Mouse (Mus musculus) limb, embryonic 14.5 days (tissue): Measurements from ENCODE around the gene Ptpn21. TPM values are rescaled to one million over a fixed set of nuclear protein-coding genes. Genes with fewer than 3 reads are reported as not detected.
A peak's percentile ranks its signal among the peaks of the same experiment; 100 is the strongest.

ENCODE experiments used
- ATAC-seq: fragments of 200-750 bp; cut with Nextera tagmentation; 2 replicates; pipeline ENCODE4 v1.8.0; 2017; ENCODE audit warnings: low read depth, moderate number of reproducible peaks, moderate TSS enrichment; ENCODE audit not compliant: low FRiP score
- DNase-seq: peaks from one replicate; pipeline ENCODE4 v3.0.0-alpha.2; 2015; ENCODE audit warnings: low spot score
- H3K27ac ChIP-seq: fragments of 300-500 bp; sonication (generic); replicated peaks from 2 replicates; pipeline ENCODE4 v1.5.1; 2014; ENCODE audit warnings: low read depth, mild to moderate bottlenecking, low read length, moderate library complexity, mixed read lengths
- H3K27me3 ChIP-seq: fragments of 300-500 bp; sonication (generic); 2 replicates; pipeline ENCODE4 v1.6.1; 2014; ENCODE audit warnings: low read length, mixed read lengths; ENCODE audit not compliant: control insufficient read depth, insufficient read depth
- H3K36me3 ChIP-seq: fragments of 300-500 bp; sonication (generic); 2 replicates; pipeline ENCODE4 v1.6.1; 2014; ENCODE audit warnings: mild to moderate bottlenecking, low read length, moderate library complexity, mixed read lengths; ENCODE audit not compliant: control insufficient read depth, insufficient read depth
- H3K4me1 ChIP-seq: fragments of 300-500 bp; sonication (generic); 2 replicates; pipeline ENCODE4 v1.6.1; 2014; ENCODE audit warnings: antibody characterized with exemption, low read length, mixed read lengths; ENCODE audit not compliant: control insufficient read depth, insufficient read depth
- H3K4me2 ChIP-seq: fragments of 300-500 bp; sonication (generic); replicated peaks from 2 replicates; pipeline ENCODE4 v1.6.1; 2014; ENCODE audit warnings: low read depth, mild to moderate bottlenecking, low read length, moderate library complexity; ENCODE audit not compliant: severe bottlenecking
- H3K4me3 ChIP-seq: fragments of 300-500 bp; sonication (generic); replicated peaks from 2 replicates; pipeline ENCODE4 v1.5.1; 2014; ENCODE audit warnings: low read length
- H3K9ac ChIP-seq: fragments of 300-500 bp; sonication (generic); 2 replicates; pipeline ENCODE4 v1.6.1; 2014; ENCODE audit warnings: mild to moderate bottlenecking, low read depth, low read length, moderate library complexity; ENCODE audit not compliant: severe bottlenecking
- H3K9me3 ChIP-seq: fragments of 300-500 bp; sonication (generic); 2 replicates; pipeline ENCODE4 v1.6.1; 2016; ENCODE audit warnings: low read length; ENCODE audit not compliant: control insufficient read depth
- POLR2A ChIP-seq: fragments of 200-500 bp; IDR thresholded peaks from 2 replicates; pipeline ENCODE4 v1.8.0; 2012; ENCODE audit warnings: inconsistent platforms, mild to moderate bottlenecking, moderate library complexity, borderline replicate concordance; ENCODE audit not compliant: insufficient read depth, insufficient read length; ENCODE audit errors: extremely low read depth
- WGBS: fragments of 180-500 bp; shearing (Covaris S2); extraction: QIAGEN DNeasy Blood & Tissue Kit; methylation state at CpG from one replicate; pipeline ENCODE4 v1.1.7; 2014; 5-methylcytosine and 5-hydroxymethylcytosine counted together
- polyA plus RNA-seq, 2 experiments: library from polyadenylated mRNA; depleted of rRNA in 1 of 2; stranded (reverse) in 1 of 2; unstranded in 1 of 2; fragments of >200 nt; fragmentation: Nextera tagmentation in 1 of 2; extraction: Ambion mirVana in 1 of 2; gene quantifications; 2 replicates each; pipeline versions ENCODE4 v1.2.1 to v1.2.3; 2012 to 2014

Gene Ptpn21
- polyA plus RNA-seq, 2 experiments: 9.9 to 13.1 TPM

DNA sequence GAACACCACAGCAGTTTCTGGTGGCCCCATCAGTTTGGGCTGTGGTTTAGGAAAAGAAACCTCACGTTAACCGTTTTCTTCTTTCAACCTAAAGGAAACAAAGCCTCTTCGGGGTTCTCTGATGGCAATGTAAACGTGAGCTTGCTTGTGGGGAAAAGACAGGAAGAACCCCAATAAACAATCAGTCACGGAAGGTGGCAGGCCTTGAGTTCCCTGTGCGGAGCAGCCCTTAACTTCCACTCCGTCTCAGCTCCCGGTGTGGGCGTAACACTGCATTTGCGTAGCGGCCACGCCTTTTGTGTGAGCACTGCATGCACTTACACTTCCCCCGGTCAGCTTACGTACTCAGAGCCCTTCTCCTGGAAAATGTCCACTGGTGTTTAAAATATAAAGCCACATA lies 59.9 kb downstream of the Ptpn21 start:
- Histone ChIP-seq H3K27ac (no peak overlapping the region), H3K4me2 (no peak overlapping the region), H3K4me3 (no peak overlapping the region), H3K27me3 (no peaks in the 10 kb centered on the region), H3K36me3 (peaks cover 50% of the 10 kb centered on the region), H3K4me1 (no peaks in the 10 kb centered on the region), H3K9me3 (no peaks in the 10 kb centered on the region), H3K9ac (no peak overlapping the region)
- ATAC-seq: no peak
- WGBS: 50% methylated on average over 14 of the region's 14 CpGs
- DNase-seq: no peak
- TF ChIP-seq POLR2A: no peak

DNA sequence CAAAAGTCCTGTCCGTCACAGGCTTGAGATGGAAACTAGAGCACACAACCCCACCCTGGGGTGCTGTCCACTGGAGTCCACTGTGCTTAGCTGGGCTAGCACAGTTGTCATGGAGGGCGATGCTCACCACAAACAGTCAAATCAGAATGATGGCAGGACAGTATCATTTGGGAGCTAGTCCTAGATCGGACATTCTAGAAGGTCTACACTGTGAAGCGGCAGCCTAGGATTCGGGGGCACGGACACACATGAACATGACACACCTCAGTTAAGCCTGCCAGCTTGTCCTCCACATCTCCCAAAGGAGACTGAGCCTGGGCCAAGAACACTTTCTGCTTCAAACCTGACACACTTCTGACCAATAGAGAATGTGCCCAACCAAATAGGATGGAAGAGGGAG lies 60.3 kb downstream of the Ptpn21 start:
- TF ChIP-seq POLR2A: no peak
- ATAC-seq (no peak), DNase-seq (no peak)
- H3K4me2 ChIP-seq: no peak overlapping the region
- peaks cover 45% of the 10 kb centered on the region for H3K36me3 ChIP-seq
- no peak overlapping the region for H3K9ac ChIP-seq
- WGBS: 91% methylated on average over 6 of the region's 6 CpGs
- no peaks in the 10 kb centered on the region for H3K27me3 ChIP-seq
- H3K27ac ChIP-seq: no peak overlapping the region
- H3K4me1 ChIP-seq: no peaks in the 10 kb centered on the region
- no peak overlapping the region for H3K4me3 ChIP-seq
- no peaks in the 10 kb centered on the region for H3K9me3 ChIP-seq

DNA sequence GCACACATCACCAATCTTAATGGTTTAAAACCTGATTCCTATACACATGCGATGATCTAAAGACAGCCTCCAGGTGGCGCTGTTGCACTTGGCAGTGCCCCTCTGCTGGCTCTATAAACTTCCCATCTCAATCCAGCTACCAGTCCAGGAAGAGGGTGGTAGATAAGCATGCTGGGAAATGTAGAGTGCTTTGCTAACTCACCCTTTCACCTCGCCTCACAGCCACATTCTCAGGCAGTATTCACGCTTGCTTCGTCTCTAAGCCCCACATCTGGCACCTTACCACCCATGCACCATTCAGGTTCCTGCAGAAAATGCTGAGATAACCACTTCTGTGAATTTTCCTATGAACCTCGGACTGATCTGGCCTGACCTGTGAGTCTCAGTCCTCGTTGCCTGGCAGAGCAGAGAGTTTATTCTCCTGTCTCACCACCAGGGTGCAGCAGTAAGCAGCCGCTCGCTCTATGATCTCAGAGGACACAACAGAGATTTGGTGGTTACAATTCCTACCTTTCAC lies 62.5 kb downstream of the Ptpn21 start:
- 14% methylated on average over 9 of the region's 9 CpGs for WGBS
- H3K4me3 ChIP-seq: peak overlapping the region; percentile 22
- H3K27ac ChIP-seq: no peak overlapping the region
- no peaks in the 10 kb centered on the region for H3K27me3 ChIP-seq
- H3K9ac ChIP-seq: no peak overlapping the region
- H3K4me2 ChIP-seq: peak overlapping the region; percentile 39
- H3K4me1 ChIP-seq: no peaks in the 10 kb centered on the region
- no peak for TF ChIP-seq POLR2A
- ATAC-seq: peak; percentile 76
- no peaks in the 10 kb centered on the region for H3K9me3 ChIP-seq
- peaks cover 30% of the 10 kb centered on the region for H3K36me3 ChIP-seq
- DNase-seq: peak; percentile 87

DNA sequence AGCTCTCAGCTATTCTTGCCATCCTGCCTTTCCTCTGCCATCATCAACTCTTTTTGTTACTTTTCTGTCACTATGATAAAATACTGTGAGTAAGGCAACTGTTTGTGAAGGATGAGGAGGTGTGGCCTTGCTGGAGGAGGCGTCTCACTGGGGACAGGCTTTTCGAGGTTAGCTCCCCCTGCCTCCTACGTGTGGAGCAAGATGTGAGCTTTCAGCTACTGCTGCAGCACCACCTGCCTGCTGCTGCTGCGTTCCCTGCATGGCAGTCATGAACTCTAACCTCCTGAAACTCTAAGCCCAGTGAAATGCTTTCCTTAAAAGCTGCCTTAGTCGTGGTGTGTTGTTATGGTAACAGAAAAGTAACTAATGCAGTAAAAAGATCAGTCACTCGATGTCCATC lies 63.3 kb downstream of the Ptpn21 start:
- H3K27me3 ChIP-seq: no peaks in the 10 kb centered on the region
- ATAC-seq (no peak), DNase-seq (no peak)
- no peak overlapping the region for H3K4me3 ChIP-seq
- 59% methylated on average over 6 of the region's 6 CpGs for WGBS
- no peak overlapping the region for H3K9ac ChIP-seq
- H3K36me3 ChIP-seq: peaks cover 27% of the 10 kb centered on the region
- no peak for TF ChIP-seq POLR2A
- H3K27ac ChIP-seq: no peak overlapping the region
- H3K4me2 ChIP-seq: no peak overlapping the region
- H3K4me1 ChIP-seq: 0 out of 2 replicates have a peak, but pooled peaks cover 1% of the 10 kb centered on the region
- H3K9me3 ChIP-seq: no peaks in the 10 kb centered on the region

DNA sequence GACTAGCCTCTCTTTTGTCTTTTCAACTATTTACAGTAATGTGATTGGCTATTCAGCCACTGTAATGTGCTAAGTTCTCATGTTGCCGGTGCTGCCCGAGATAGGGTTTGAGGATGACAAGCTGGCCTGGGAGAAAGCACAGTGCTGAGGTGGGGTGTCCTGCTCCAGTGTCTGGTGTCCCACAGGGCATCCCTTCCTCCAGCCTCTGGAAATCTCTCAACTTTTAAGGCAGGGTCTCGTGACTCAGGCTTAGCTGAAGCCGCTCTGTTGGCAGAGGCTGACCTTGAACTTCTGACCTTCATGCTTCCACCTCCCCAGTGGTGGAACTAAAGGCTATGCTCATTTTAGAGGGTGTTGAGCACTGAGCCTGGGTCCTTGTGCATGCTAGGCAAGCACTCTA lies 66.8 kb downstream of the Ptpn21 start:
- no peaks in the 10 kb centered on the region for H3K27me3 ChIP-seq
- H3K9me3 ChIP-seq: no peaks in the 10 kb centered on the region
- H3K9ac ChIP-seq: no peak overlapping the region
- ATAC-seq: no peak
- no peak for TF ChIP-seq POLR2A
- 80% methylated on average over 4 of the region's 4 CpGs for WGBS
- H3K36me3 ChIP-seq: peaks cover 10% of the 10 kb centered on the region; the same call in 1 of the 2 replicates
- DNase-seq: no peak
- 0 out of 2 replicates have a peak, but pooled peaks cover 2% of the 10 kb centered on the region for H3K4me1 ChIP-seq
- no peak overlapping the region for H3K27ac ChIP-seq
- no peak overlapping the region for H3K4me2 ChIP-seq
- no peak overlapping the region for H3K4me3 ChIP-seq
